Mouse (Mus musculus): Measurements from ENCODE around the gene Iqcf5. TPM values are rescaled to one million over a fixed set of nuclear protein-coding genes. Genes with fewer than 3 reads are reported as not detected.
A peak's percentile ranks its signal among the peaks of the same experiment; 100 is the strongest.

Gene Iqcf5
- polyA plus RNA-seq, 1 experiment from 2014 or later: not detected

DNA sequence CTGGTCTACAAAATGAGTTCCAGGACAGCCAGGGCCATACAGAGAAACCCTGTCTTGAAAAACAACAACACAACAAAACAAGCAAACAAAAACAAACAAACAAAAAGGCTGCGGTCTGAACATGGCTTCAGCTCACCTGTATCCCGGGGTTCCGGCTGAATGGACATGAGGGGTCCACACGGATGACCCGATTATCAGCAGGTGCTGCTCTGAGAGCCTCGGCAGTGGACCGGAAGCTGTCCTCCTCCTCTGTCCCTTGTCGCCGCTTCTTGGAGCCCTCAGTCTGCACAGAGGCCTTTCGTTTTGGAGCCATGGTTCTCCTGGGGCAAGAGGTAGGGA is 38.7 kb upstream of the Iqcf5 start, which contains the start of gene Rrp9:
Gene Rrp9 (plus strand): TSS at position 301 of the 339 bp plus-strand sequence.
- Histone ChIP-seq H3K27ac (ENCODE audit: low read depth) (peak within 1 kb of the TSS; percentile 71; the same call in 1 of the 2 replicates), H3K27me3 (ENCODE audit: insufficient read depth, low read length) (no peaks in the 10 kb centered on the region), H3K9me3 (ENCODE audit: low read depth, low read length) (no peaks in the 10 kb centered on the region), H3K9ac (peak within 1 kb of the TSS; percentile 34), H3K36me3 (ENCODE audit: insufficient read depth) (0 out of 2 replicates have a peak, but pooled peaks cover 2% of the 10 kb centered on the region), H3K4me3 (ENCODE audit: low read depth, low read length) (no peak within 1 kb of the TSS; the same call in none of the 2 replicates), H3K4me2 (peak within 1 kb of the TSS; percentile 53), H3K4me1 (ENCODE audit: insufficient read depth) (peaks cover 15% of the 10 kb centered on the region)
- no peak for DNase-seq
- no peak for ATAC-seq (ENCODE audit: insufficient read depth)
- 78% methylated on average over 10 of the region's 10 CpGs for WGBS
- no peak for TF ChIP-seq CTCF (IDR thresholded peaks at IDR 0.05; ENCODE audit: low read depth)

- H3K36me3 ChIP-seq (ENCODE audit: insufficient read depth): peaks cover 8% of the 10 kb centered on the region; the same call in 1 of the 2 replicates
- H3K9me3 ChIP-seq (ENCODE audit: low read depth, low read length): no peaks in the 10 kb centered on the region
- H3K9ac ChIP-seq: peak overlapping the region; percentile 34; the same call in 1 of the 2 replicates
- H3K27me3 ChIP-seq (ENCODE audit: insufficient read depth, low read length): no peaks in the 10 kb centered on the region
- ATAC-seq (ENCODE audit: insufficient read depth): peak; percentile 53
- H3K4me3 ChIP-seq (ENCODE audit: low read depth, low read length): no peak overlapping the region; the same call in none of the 2 replicates
- peak overlapping the region; percentile 71; the same call in 1 of the 2 replicates for H3K27ac ChIP-seq (ENCODE audit: low read depth)
- H3K4me2 ChIP-seq: peak overlapping the region; percentile 53
- peak; percentile 70 for DNase-seq
- WGBS: 24% methylated on average over 16 of the region's 16 CpGs
- TF ChIP-seq CTCF (IDR thresholded peaks at IDR 0.05; ENCODE audit: low read depth): no peak
- H3K4me1 ChIP-seq (ENCODE audit: insufficient read depth): peaks cover 15% of the 10 kb centered on the region
Measured at GRCm38 (mm10) chr9:106476002-106476923, 38.1 kb upstream of the Iqcf5 start.

DNA sequence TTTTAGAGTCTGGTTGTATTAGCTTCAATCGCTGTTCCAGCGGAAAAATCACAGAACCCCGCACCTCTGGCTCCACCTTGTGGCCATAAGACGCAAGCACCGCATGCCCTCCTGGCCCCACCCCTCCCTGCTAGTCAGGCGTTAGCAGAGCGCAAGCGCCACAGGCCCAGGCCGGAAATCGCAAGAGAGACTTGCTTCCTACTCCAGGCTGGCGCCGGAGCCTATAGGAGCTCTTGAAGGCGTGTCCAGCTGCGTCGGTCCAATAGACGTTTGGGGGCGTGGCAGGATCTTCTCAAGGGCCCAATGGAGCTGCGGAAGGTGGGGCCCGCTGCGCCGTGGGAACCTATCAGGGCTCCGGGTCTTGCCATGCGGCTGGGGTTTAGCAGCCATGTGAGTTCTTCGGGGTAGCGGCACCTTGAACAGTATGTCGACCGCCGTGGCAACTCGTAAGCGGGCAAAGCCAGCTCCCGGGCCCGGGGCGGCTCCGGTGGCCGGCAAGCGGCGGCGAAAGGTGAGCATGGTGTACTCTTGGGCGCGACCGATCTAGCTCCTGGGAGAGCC is 37.4 kb upstream of the Iqcf5 start, which contains the start of gene Parp3:
Gene Parp3 (minus strand): TSS at position 26 of the 561 bp plus-strand sequence.
- WGBS: under 1% methylated on average over 41 of the region's 41 CpGs
- H3K4me2 ChIP-seq: peak within 1 kb of the TSS; percentile 91
- peak; percentile 98 for TF ChIP-seq CTCF (IDR thresholded peaks at IDR 0.05; ENCODE audit: low read depth)
- peaks cover 14% of the 10 kb centered on the region for H3K36me3 ChIP-seq (ENCODE audit: insufficient read depth)
- H3K4me1 ChIP-seq (ENCODE audit: insufficient read depth): peaks cover 15% of the 10 kb centered on the region
- H3K27ac ChIP-seq (ENCODE audit: low read depth): peak within 1 kb of the TSS; percentile 71; the same call in 1 of the 2 replicates
- DNase-seq: peak; percentile 100
- peak within 1 kb of the TSS; percentile 63 for H3K9ac ChIP-seq
- H3K27me3 ChIP-seq (ENCODE audit: insufficient read depth, low read length): no peaks in the 10 kb centered on the region
- H3K4me3 ChIP-seq (ENCODE audit: low read depth, low read length): peak within 1 kb of the TSS; percentile 60
- no peaks in the 10 kb centered on the region for H3K9me3 ChIP-seq (ENCODE audit: low read depth, low read length)
- ATAC-seq (ENCODE audit: insufficient read depth): peak; percentile 97

- peak overlapping the region; percentile 60 for H3K4me3 ChIP-seq (ENCODE audit: low read depth, low read length)
- TF ChIP-seq CTCF (IDR thresholded peaks at IDR 0.05; ENCODE audit: low read depth): no peak
- 2% methylated on average over 16 of the region's 16 CpGs for WGBS
- peaks cover 15% of the 10 kb centered on the region for H3K4me1 ChIP-seq (ENCODE audit: insufficient read depth)
- H3K27me3 ChIP-seq (ENCODE audit: insufficient read depth, low read length): no peaks in the 10 kb centered on the region
- peak overlapping the region; percentile 63 for H3K9ac ChIP-seq
- H3K36me3 ChIP-seq (ENCODE audit: insufficient read depth): peaks cover 17% of the 10 kb centered on the region
- no peak for ATAC-seq (ENCODE audit: insufficient read depth)
- no peaks in the 10 kb centered on the region for H3K9me3 ChIP-seq (ENCODE audit: low read depth, low read length)
- peak overlapping the region; percentile 91 for H3K4me2 ChIP-seq
- no peak overlapping the region for H3K27ac ChIP-seq (ENCODE audit: low read depth)
- no peak for DNase-seq
Measured at GRCm38 (mm10) chr9:106477649-106478048, 36.7 kb upstream of the Iqcf5 start.

DNA sequence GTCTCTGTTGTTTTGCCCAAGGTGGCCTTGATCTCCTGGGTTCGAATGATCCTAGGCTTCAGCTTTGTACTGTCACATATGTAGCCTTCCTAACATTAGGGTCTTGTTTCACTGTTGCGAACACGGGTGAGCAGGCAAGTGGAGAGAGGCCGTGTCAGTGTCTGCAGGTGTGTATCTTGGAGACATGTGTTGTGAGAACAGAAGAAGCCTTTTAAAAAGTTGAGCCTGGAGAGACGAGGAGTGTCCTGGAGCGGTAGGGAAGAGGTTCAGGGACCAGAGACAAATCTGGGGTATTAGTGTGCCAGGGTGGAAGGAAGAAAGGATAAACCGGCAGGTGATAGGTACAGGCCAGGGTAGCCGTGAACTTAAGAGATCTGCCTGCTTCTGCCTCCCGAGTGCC is 36.3 kb upstream of the Iqcf5 start:
- 76% methylated on average over 9 of the region's 9 CpGs for WGBS
- Histone ChIP-seq H3K4me3 (ENCODE audit: low read depth, low read length) (peak overlapping the region; percentile 60), H3K27ac (ENCODE audit: low read depth) (no peak overlapping the region), H3K4me2 (peak overlapping the region; percentile 91), H3K36me3 (ENCODE audit: insufficient read depth) (peaks cover 21% of the 10 kb centered on the region), H3K9ac (peak overlapping the region; percentile 63; the same call in 1 of the 2 replicates), H3K9me3 (ENCODE audit: low read depth, low read length) (no peaks in the 10 kb centered on the region), H3K27me3 (ENCODE audit: insufficient read depth, low read length) (no peaks in the 10 kb centered on the region), H3K4me1 (ENCODE audit: insufficient read depth) (peaks cover 15% of the 10 kb centered on the region)
- TF ChIP-seq CTCF (IDR thresholded peaks at IDR 0.05; ENCODE audit: low read depth): no peak
- DNase-seq (no peak), ATAC-seq (ENCODE audit: insufficient read depth) (no peak)

DNA sequence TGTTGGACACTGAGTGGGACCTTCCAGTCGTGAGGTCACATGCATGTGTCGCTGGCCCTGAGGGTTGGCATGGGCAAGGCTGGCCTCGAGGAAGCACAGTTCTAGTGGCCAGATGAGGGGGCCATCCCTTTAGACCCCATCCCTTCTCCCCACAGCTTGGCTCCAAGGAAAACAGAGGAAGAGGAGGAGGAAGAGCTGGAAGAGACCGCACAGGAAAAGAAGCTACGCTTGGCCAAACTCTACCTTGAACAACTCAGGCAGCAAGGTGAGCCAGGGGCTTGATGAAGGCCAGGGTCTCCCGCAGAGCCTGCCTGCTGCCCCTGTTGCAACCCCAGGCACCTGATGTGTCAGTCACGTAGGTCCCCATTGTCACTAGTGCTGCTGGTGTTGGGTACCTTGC is 33.8 kb upstream of the Iqcf5 start:
- H3K4me3 ChIP-seq (ENCODE audit: low read depth, low read length): no peak overlapping the region
- TF ChIP-seq CTCF (IDR thresholded peaks at IDR 0.05; ENCODE audit: low read depth): no peak
- H3K4me2 ChIP-seq: no peak overlapping the region
- H3K27ac ChIP-seq (ENCODE audit: low read depth): no peak overlapping the region
- DNase-seq: no peak
- H3K4me1 ChIP-seq (ENCODE audit: insufficient read depth): 0 out of 2 replicates have a peak, but pooled peaks cover 9% of the 10 kb centered on the region
- H3K36me3 ChIP-seq (ENCODE audit: insufficient read depth): peaks cover 46% of the 10 kb centered on the region
- no peak for ATAC-seq (ENCODE audit: insufficient read depth)
- 92% methylated on average over 7 of the region's 7 CpGs for WGBS
- no peaks in the 10 kb centered on the region for H3K27me3 ChIP-seq (ENCODE audit: insufficient read depth, low read length)
- no peaks in the 10 kb centered on the region for H3K9me3 ChIP-seq (ENCODE audit: low read depth, low read length)
- H3K9ac ChIP-seq: no peak overlapping the region

GRCm38 (mm10) chr9:106481075-106481474 is 33.3 kb upstream of the Iqcf5 start:
- 96% methylated on average over 15 of the region's 15 CpGs for WGBS
- Histone ChIP-seq H3K4me3 (ENCODE audit: low read depth, low read length) (no peak overlapping the region), H3K36me3 (ENCODE audit: insufficient read depth) (peaks cover 51% of the 10 kb centered on the region), H3K9me3 (ENCODE audit: low read depth, low read length) (no peaks in the 10 kb centered on the region), H3K4me1 (ENCODE audit: insufficient read depth) (0 out of 2 replicates have a peak, but pooled peaks cover 7% of the 10 kb centered on the region), H3K9ac (no peak overlapping the region), H3K27ac (ENCODE audit: low read depth) (no peak overlapping the region), H3K27me3 (ENCODE audit: insufficient read depth, low read length) (no peaks in the 10 kb centered on the region), H3K4me2 (no peak overlapping the region)
- DNase-seq (no peak), ATAC-seq (ENCODE audit: insufficient read depth) (no peak)
- TF ChIP-seq CTCF (IDR thresholded peaks at IDR 0.05; ENCODE audit: low read depth): no peak

Measured in lung, embryonic 14.5 days (tissue).